Mouse (Mus musculus) liver, postnatal 0 days (tissue): ENCODE measurements around the gene Dclk1.

Experiments used
- CTCF ChIP-seq: sonication (generic); IDR thresholded peaks from 2 replicates; pipeline ENCODE4 v1.5.1; 2016; ENCODE audit warnings: antibody characterized with exemption, low read depth
- EP300 ChIP-seq: IDR thresholded peaks from 2 replicates; pipeline ENCODE4 v1.6.1; 2016; ENCODE audit warnings: antibody characterized with exemption, low read depth, mild to moderate bottlenecking

GRCm38 (mm10) chr3:55288726-55289125 lies 46.6 kb downstream of the Dclk1 start:
- TF ChIP-seq CTCF (no peak), EP300 (no peak)
